Mouse (Mus musculus): ENCODE measurements at regions not wholly inside any gene's neighbourhood (a gene's known extent, or its start where the extent isn't known, plus 50 kb on each side); places are given as distances from the start of the nearest gene placed in this dataset.

GRCm38 (mm10) chr3:149116604-149117003, 126.2 kb upstream of the Adgrl2 start:
- in situ Hi-C loops (cut with MboI, MseI): no loop called here

DNA sequence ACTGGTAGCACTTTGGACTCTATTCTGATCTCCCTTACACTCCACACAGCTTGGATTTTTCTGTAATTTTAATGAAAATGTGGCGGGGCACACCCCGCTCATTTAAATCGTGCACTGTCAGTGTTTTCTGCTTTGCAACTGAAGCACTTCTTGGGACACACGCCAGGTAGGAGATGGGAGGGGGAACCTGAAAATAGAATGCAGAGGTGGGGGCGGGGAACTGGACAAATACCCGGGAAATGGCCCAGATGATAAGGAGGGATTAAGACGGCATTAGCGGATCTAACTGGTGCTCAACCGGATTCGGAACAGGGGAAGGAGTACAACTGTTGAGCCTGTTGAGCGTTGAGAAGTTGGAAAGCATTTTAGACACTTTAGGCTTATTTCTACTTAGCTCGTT, 125.5 kb upstream of the Adgrl2 start:
- in situ Hi-C loops (cut with MboI, MseI): no loop called here

DNA sequence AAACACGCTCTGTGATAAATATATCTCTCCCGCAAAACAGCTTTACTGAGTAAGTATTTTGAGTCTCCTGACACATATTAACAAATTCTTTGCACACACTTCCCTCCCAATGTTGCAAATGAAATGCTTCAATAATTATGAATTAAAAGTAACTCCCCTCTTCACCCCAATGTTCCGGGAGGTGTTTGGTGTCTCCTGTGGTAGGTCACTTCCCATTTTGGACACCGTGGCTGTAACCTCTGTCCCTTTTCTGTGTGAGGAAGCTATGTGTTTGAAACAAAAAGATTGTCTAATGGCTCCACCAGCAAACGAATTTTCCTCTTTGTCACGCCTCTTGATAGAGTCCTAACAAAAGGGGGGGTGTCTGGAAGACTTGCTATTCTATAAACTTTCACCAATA, 122.5 kb upstream of the Adgrl2 start:
- in situ Hi-C loops (cut with MboI, MseI): no loop called here

- in situ Hi-C loops (cut with MboI, MseI): no loop called here
Observed at GRCm38 (mm10) chr3:149111529-149112439, 121.4 kb upstream of the Adgrl2 start.

- in situ Hi-C loops (cut with MboI, MseI): no loop called here
Observed at GRCm38 (mm10) chr3:149110831-149111230, 120.5 kb upstream of the Adgrl2 start.

DNA sequence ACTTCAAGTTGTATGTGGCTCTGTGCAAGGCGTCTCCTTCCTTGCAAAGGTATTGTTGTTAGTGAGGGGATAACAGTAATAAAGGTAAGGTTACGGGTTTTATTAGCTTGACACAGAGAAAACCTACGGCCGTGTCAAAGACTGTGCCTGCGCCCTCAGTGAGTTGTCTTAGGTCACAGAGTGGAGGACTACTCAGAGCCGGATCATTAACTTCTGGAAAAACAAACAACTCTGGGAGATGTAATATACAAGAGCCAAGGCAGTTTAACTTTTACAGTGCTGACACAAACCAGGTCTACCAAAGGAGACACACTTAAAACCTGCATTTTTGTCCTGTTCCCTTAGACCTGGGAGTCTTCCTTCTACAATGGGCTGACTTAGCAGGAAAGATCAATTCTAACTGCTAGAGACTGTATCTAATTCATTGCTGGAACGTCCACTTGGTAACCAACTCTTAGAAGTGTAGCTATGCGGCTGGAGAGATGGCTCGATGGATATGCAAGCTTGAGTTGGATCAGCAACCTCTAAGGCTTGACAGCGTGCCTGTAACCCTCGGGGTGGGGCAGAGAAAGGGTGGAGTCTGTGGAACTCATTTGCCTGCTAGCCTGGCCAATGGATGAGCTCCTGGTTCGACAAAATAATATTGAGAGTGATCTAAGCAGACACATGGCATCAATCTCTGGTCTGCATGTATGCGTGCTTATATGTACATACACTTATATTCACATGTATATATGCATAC, 115.5 kb upstream of the Adgrl2 start:
- in situ Hi-C loops (cut with MboI, MseI): loop anchor here in 1 of 2 experiments (10.0 kb wide), 1 partner anchor 1429 kb away; no protein-coding TSS in a partner anchor

GRCm38 (mm10) chr3:149105181-149105580, 114.8 kb upstream of the Adgrl2 start:
- in situ Hi-C loops (cut with MboI, MseI): loop anchor here in 1 of 2 experiments (10.0 kb wide), 1 partner anchor 1430 kb away; no protein-coding TSS in a partner anchor

GRCm38 (mm10) chr3:149104080-149104479, 113.7 kb upstream of the Adgrl2 start:
- in situ Hi-C loops (cut with MboI, MseI): loop anchor here in 1 of 2 experiments (10.0 kb wide), 1 partner anchor 1431 kb away; no protein-coding TSS in a partner anchor

GRCm38 (mm10) chr3:149103469-149103868, 113.1 kb upstream of the Adgrl2 start:
- in situ Hi-C loops (cut with MboI, MseI): loop anchor here in 1 of 2 experiments (10.0 kb wide), 1 partner anchor 1431 kb away; no protein-coding TSS in a partner anchor

- in situ Hi-C loops (cut with MboI, MseI): loop anchor here in 1 of 2 experiments (10.0 kb wide), 1 partner anchor 1432 kb away; no protein-coding TSS in a partner anchor
Observed at GRCm38 (mm10) chr3:149102846-149103245, 112.5 kb upstream of the Adgrl2 start.

GRCm38 (mm10) chr3:149101785-149102184, 111.4 kb upstream of the Adgrl2 start:
- in situ Hi-C loops (cut with MboI, MseI): loop anchor here in 1 of 2 experiments (10.0 kb wide), 1 partner anchor 1433 kb away; no protein-coding TSS in a partner anchor

GRCm38 (mm10) chr3:149098764-149099163, 108.4 kb upstream of the Adgrl2 start:
- in situ Hi-C loops (cut with MboI, MseI): no loop called here

DNA sequence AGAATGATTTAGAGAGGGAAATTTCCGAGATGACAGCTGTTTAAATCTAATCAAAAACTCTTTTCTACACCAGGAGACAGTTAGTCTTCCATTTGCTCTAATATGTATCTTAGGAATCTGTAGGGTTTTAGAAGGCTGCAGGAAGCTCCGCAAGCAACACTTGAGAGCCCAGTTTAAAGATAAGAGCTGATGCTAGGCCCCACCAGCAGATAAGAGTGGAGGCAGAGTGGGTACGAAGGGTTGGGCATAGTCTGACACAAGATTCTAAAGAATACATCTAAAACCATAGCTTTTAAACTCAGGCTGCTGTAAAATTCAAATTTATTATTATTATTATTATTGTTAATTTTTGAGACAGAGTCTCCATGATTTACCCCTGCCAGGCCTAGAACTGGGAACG, 106.7 kb upstream of the Adgrl2 start:
- in situ Hi-C loops (cut with MboI, MseI): no loop called here

GRCm38 (mm10) chr3:149092649-149093048, 102.3 kb upstream of the Adgrl2 start:
- in situ Hi-C loops (cut with MboI, MseI): no loop called here

- in situ Hi-C loops (cut with MboI, MseI): no loop called here
Observed at GRCm38 (mm10) chr3:149090103-149090502, 99.7 kb upstream of the Adgrl2 start.

DNA sequence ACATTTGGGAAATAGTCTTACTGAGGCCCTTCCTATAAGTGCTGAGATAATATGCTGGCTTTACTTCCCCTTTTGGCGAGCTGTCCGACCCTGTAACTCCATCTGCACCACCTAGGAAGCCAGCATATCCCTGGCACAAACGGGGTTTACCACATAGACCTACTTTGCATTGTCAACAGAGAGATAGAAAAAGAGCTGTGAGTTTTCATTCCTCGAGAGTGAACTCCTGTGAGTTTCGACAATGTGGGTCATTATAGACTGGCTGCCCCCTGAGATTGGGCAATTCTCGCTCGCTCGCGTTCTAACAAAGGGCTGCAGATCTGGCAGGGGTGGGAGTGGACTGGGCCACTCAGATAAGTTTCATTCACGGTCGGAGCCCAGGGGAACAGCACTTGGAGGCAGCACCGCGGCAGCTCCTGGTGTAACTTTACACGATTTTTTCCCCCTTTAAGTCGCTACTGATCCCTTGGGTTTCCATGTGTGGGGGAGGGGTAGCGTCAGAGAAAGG, 98.3 kb upstream of the Adgrl2 start:
- in situ Hi-C loops (cut with MboI, MseI): no loop called here

DNA sequence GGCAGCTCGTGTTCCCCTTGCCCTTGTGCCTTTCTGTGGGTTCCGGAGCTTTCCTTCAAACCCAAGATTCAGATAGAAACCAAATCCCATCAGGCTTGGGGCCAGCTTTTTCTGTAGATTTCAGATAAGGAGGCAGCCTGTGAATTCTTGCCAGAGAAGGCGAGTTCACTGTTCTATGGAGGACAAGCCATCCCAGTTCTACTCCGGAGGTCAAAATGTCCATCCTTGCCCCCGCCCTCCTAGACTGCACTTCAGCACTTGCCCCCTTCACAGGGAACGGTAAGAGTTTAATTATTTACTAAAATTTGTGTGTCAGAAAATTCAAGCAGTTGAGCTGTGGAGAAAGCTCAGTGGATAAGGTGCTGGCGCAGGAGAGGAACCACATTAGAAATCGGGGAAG, 97.1 kb upstream of the Adgrl2 start:
- in situ Hi-C loops (cut with MboI, MseI): no loop called here

- in situ Hi-C loops (cut with MboI, MseI): no loop called here
Observed at GRCm38 (mm10) chr3:149086704-149087103, 96.3 kb upstream of the Adgrl2 start.

DNA sequence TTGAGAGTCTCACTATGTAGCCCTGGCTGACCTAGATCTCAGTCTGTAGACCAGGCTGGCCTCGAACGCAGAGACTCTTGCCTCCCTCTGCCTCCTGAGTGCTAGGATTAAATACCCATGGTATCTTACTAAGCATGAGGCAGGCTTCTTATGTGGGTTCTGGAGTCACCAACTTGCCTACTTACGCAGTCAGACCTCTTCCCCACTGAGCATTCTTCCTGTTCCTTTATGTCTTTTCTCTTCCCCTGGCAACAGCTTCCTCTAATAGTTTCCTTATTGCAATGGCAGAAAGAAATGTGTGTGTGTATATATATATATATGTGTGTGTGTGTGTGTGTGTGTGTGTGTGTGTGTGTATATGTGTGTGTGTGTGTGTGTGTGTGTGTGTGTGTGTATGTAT, 95.7 kb upstream of the Adgrl2 start:
- in situ Hi-C loops (cut with MboI, MseI): no loop called here

DNA sequence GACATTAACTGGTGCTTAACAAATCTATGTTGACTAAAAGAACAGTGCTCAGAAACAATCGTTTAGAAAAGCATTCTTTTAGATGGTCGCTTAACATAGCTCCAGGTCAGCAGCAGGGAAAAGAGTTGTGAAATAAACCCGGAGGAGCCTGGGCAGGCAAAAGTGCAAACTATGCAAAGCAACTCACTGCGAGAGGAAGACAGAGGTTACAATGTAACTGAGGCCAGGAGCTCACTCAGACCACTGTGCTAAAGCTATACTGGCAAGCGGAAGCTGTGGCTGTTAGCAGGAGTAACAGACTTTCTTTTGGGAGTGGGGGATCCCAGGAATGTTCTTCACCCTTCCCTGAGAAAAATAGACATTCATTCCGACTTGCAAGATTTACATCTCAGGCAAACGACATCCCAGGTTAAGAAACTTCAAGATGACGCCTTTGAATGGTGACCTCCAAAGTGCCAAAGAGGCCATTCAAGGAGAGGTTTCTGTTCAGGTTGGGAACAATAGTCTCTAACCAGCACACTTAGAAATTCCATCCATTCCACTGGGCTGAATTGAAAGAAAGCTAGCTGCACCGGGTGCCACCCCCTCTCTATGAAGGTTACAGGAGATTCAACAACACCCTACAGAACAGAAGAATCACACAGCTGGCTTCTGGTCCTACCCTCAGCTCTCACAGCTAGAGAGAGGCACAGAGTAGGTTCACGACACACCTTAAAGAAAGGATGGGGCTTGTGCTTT, 94.7 kb upstream of the Adgrl2 start:
- in situ Hi-C loops (cut with MboI, MseI): no loop called here

GRCm38 (mm10) chr3:149083391-149083790, 93.0 kb upstream of the Adgrl2 start:
- in situ Hi-C loops (cut with MboI, MseI): no loop called here

Measured in T-helper 17 cell (primary cell).